Mouse (Mus musculus) stomach, postnatal 0 days (tissue): ENCODE results near the gene Myo1a. TPM values are rescaled to one million over a fixed set of nuclear protein-coding genes. Genes with fewer than 3 reads are reported as not detected.

Source experiments
- ATAC-seq: fragments of 200-750 bp; cut with Nextera tagmentation; 2 replicates; pipeline ENCODE4 v1.8.0; 2017; ENCODE audit not compliant: low FRiP score, low TSS enrichment
- DNase-seq: peaks from one replicate; pipeline ENCODE4 v3.0.0-alpha.2; 2016; ENCODE audit warnings: low spot score
- H3K27ac ChIP-seq: fragments of 300-500 bp; sonication (generic); replicated peaks from 2 replicates; pipeline ENCODE4 v1.5.1; 2014; ENCODE audit warnings: mild to moderate bottlenecking, control low read depth
- H3K27me3 ChIP-seq: fragments of 300-500 bp; sonication (generic); 2 replicates; pipeline ENCODE4 v1.6.1; 2014; ENCODE audit warnings: low read length; ENCODE audit not compliant: control insufficient read depth, insufficient read depth
- H3K36me3 ChIP-seq: fragments of 300-500 bp; sonication (generic); 2 replicates; pipeline ENCODE4 v1.6.1; 2014; ENCODE audit warnings: low read length, mixed read lengths; ENCODE audit not compliant: control insufficient read depth, insufficient read depth
- H3K4me1 ChIP-seq: fragments of 300-500 bp; sonication (generic); replicated peaks from 2 replicates; pipeline ENCODE4 v1.6.1; 2014; ENCODE audit warnings: antibody characterized with exemption; ENCODE audit not compliant: control insufficient read depth, insufficient read depth
- H3K4me2 ChIP-seq: fragments of 300-500 bp; sonication (generic); replicated peaks from 2 replicates; pipeline ENCODE4 v1.6.1; 2014; ENCODE audit warnings: low read depth, mild to moderate bottlenecking, control low read depth, moderate library complexity
- H3K4me3 ChIP-seq: fragments of 300-500 bp; sonication (generic); 2 replicates; pipeline ENCODE4 v1.5.1; 2014; ENCODE audit warnings: low read depth, low read length, control low read depth
- H3K9ac ChIP-seq: fragments of 300-500 bp; sonication (generic); 2 replicates; pipeline ENCODE4 v1.6.1; 2014; ENCODE audit warnings: mild to moderate bottlenecking, low read length, control low read depth, mixed read lengths
- H3K9me3 ChIP-seq: fragments of 300-500 bp; sonication (generic); 2 replicates; pipeline ENCODE4 v1.6.1; 2016; ENCODE audit warnings: low read length; ENCODE audit not compliant: control insufficient read depth
- CTCF ChIP-seq: IDR thresholded peaks from 2 replicates; pipeline ENCODE4 v1.5.1; 2016; ENCODE audit warnings: antibody characterized with exemption, low read depth, mild to moderate bottlenecking, moderate library complexity
- EP300 ChIP-seq: optimal IDR thresholded peaks from 2 replicates; pipeline ENCODE3; 2016; ENCODE audit warnings: antibody characterized with exemption
- WGBS: fragments of 180-500 bp; shearing (Covaris S2); extraction: QIAGEN DNeasy Blood & Tissue Kit; methylation state at CpG from one replicate; pipeline ENCODE4 v1.1.7; 2014; 5-methylcytosine and 5-hydroxymethylcytosine counted together
- polyA plus RNA-seq: library from polyadenylated mRNA; unstranded; fragments of >200 nt; fragmentation: Nextera tagmentation; extraction: Ambion mirVana; gene quantifications from 2 replicates; pipeline ENCODE4 v1.2.1, GENCODE M21; 2015

Gene Myo1a
- polyA plus RNA-seq, 1 experiment from 2014 or later = 39.3 TPM

GRCm38 (mm10) chr10:127763914-127764680, 59.1 kb downstream of the Myo1a start:
- Histone ChIP-seq H3K4me1 (no peaks in the 10 kb centered on the region), H3K4me3 (no peak overlapping the region), H3K36me3 (no peaks in the 10 kb centered on the region), H3K4me2 (no peak overlapping the region), H3K9ac (no peak overlapping the region), H3K9me3 (no peaks in the 10 kb centered on the region), H3K27ac (no peak overlapping the region), H3K27me3 (no peaks in the 10 kb centered on the region)
- DNase-seq (no peak), ATAC-seq (0 out of 2 replicates have a peak, but pooled peaks have one; percentile 15)
- TF ChIP-seq EP300 (no peak), CTCF (no peak)
- WGBS = 45% methylated on average over 12 of the region's 12 CpGs

- Histone ChIP-seq H3K9ac (no peak overlapping the region), H3K9me3 (no peaks in the 10 kb centered on the region), H3K4me3 (no peak overlapping the region), H3K27ac (no peak overlapping the region), H3K4me1 (no peaks in the 10 kb centered on the region), H3K36me3 (no peaks in the 10 kb centered on the region), H3K27me3 (no peaks in the 10 kb centered on the region), H3K4me2 (no peak overlapping the region)
- WGBS = 76% methylated on average over 1 of the region's 1 CpGs
- no peak for DNase-seq
- TF ChIP-seq CTCF (no peak), EP300 (no peak)
- no peak for ATAC-seq
Measured at GRCm38 (mm10) chr10:127766564-127766963, 61.6 kb downstream of the Myo1a start.

Other genes with a start within 250 kb of the Myo1a start
- 0.23 and 0.40 TPM in 2 replicates for gene Stac3, start 203.5 kb upstream of the Myo1a start, polyA plus RNA-seq
- 58.2 and 72.8 TPM in 2 replicates for gene Ndufa4l2, start 190.2 kb upstream of the Myo1a start, polyA plus RNA-seq
- 38.9 and 40.9 TPM in 2 replicates for gene Shmt2, start 182.7 kb upstream of the Myo1a start, polyA plus RNA-seq
- gene Nxph4, start 170.6 kb upstream of the Myo1a start, polyA plus RNA-seq = 2.7 and 4.0 TPM in 2 replicates
- gene Lrp1, start 84.0 kb upstream of the Myo1a start, polyA plus RNA-seq = 32.7 and 37.4 TPM in 2 replicates
- gene Stat6, start 62.2 kb upstream of the Myo1a start, polyA plus RNA-seq = 31.4 and 34.6 TPM in 2 replicates
- 4.1 and 4.5 TPM in 2 replicates for gene Nemp1, start 38.3 kb upstream of the Myo1a start, polyA plus RNA-seq
- 6.8 and 8.9 TPM in 2 replicates for gene Nab2, start 36.6 kb upstream of the Myo1a start, polyA plus RNA-seq
- gene Tac2, start 19.3 kb downstream of the Myo1a start, polyA plus RNA-seq = 0.34 and 0.35 TPM in 2 replicates
- gene Zbtb39, start 34.4 kb downstream of the Myo1a start, polyA plus RNA-seq = 1.4 and 1.6 TPM in 2 replicates
- 0.77 and 0.92 TPM in 2 replicates for gene Gpr182, start 46.6 kb downstream of the Myo1a start, polyA plus RNA-seq
- 0.19 and 0.23 TPM in 2 replicates for gene Rdh1, start 54.6 kb downstream of the Myo1a start, polyA plus RNA-seq
- gene Rdh16f1, start 54.6 kb downstream of the Myo1a start, polyA plus RNA-seq = 0.67 and 0.69 TPM in 2 replicates
- gene Rdh9, start 71.2 kb downstream of the Myo1a start, polyA plus RNA-seq = not detected in 2 replicates
- 1.0 and 1.5 TPM in 2 replicates for gene Rdh16, start 96.0 kb downstream of the Myo1a start, polyA plus RNA-seq
- gene Rdh19, start 144.8 kb downstream of the Myo1a start, polyA plus RNA-seq = not detected in 2 replicates
- gene Rdh16f2, start 161.3 kb downstream of the Myo1a start, polyA plus RNA-seq = not detected in 2 replicates
- 1.9 and 2.1 TPM in 2 replicates for gene Rdh7, start 183.6 kb downstream of the Myo1a start, polyA plus RNA-seq
- gene Sdr9c7, start 193.3 kb downstream of the Myo1a start, polyA plus RNA-seq = 24.6 and 24.7 TPM in 2 replicates